Mouse (Mus musculus) monocyte, adult 2 months (primary cell): ENCODE measurements around the gene Nbl1.

Source experiments
- DNase-seq, 2 experiments: peaks; one replicate each; pipeline ENCODE4 v3.0.0; 2022; ENCODE audit warnings: low spot score in 2 of 2, low read depth in 1 of 2

The Nbl1 gene

DNA sequence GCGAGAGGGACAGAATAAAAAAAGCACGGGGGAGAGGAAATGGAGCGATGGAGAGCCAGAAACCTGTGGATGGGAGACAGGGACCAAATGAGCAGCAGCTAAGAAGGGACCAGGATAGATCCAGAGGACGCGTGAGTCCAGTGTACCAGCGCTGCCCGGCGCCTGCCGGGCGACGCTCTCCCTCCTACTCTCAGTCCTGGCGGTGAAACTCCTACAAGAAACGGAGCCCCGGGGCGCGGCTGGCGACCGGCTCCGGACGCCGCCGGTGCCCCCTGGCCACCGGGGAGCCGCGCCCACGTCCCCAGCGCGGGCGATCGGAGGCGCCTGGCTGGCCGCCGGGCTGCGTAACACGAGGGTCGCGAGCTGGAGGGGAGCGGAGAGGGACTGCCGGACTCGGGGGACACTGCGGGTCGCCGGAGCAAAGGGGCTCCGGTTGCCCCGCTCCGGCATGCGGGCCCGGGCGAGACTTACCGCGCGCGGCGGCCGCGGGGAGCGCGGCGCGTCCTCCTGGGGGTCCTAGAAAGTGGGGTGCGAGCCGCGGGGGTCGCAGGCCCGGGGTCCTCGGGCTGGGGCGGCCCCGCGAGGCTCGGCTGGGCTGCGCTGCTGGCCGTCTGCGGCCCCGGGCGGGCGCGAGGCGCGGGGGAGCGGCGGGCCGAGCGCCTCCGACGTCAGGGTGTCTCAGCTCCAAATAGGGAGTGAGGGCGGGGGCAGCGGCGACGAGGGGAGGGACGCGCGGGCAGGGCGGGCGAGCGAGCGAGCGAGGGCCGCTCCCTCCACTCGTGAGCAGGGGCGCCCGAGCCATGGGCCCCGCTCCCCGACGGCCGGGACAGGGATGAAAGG, at the start of gene Nbl1:
Gene Nbl1, minus strand, starts transcription at position 638 of the 840 bp plus-strand sequence.
- DNase-seq: no peak

DNA sequence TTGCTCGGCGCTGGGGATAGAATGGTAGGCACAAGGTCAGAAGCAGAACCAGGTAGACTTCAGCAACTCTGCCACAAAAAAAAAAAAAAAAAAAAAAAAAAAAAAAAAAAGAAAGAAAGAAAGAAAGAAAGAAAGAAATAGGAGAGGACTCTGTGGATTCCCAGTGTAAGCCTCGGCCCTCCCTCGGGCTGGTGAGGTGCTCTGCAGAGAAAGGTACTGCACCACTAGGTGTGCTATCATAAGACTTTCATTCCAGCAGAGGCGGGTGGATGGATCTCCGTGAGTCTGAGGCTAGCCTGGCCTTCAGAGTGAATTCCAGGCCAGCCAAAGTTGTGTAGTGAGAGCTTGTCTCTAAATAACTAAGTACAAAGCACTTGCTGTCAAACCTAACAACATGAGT, 49.0 kb upstream of the Nbl1 start:
- DNase-seq: no peak

DNA sequence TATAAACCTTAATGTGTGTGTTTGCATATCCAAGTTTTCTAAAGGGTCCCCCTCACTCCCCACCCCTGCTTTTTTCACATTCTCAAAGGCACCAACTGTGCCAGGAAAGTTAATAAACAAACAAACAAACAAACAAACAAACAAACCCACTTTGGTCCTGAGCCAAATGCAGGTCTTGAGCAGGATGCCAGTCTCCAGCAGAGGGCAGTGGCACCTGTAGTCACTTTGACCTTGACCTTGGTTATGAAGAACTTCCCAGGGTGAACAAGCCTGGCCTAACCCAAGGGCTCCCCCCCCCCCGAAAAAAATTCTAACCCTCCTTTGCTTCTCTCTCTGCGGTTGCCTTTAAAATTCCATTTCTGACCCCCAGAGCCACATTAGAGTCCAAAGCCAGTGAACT, 47.5 kb upstream of the Nbl1 start:
- DNase-seq: no peak

DNA sequence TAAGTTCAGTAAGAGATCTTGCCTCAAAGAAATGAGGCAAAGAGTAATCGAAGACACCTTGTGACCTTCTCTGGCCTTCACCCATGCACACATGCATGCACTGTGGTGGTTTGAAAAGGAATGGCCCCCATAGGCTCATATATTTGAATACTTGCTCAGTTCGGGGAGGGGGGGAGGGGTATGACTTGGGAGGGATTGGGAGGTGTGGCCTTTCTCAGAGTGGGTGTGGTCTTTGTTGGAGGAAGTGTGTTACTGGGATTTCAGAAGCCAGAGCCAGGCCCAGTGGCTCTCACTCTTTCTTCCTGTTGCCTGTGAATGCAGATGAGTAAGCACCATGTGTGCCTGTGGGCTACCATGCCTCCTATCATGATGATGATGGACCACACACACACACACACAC, 43.2 kb upstream of the Nbl1 start:
- no peak for DNase-seq

DNA sequence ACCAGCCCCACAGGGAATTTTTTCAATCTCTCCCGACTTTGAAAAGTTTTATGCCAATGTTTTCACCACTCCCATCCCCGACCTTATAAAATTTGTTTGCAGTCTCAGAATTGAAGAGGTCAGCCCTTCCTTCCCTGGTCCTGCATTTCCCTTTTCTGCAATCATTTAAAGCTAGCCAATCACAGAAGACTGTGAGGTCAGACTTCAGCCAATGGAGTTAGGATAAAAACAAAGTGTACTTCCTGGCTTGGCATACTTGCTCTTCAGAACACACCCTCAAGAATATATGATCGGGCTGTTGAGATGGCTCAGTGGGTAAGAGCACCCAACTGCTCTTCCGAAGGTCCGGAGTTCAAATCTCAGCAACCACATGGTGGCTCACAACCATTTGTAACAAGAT, 40.3 kb upstream of the Nbl1 start:
- no peak for DNase-seq

DNA sequence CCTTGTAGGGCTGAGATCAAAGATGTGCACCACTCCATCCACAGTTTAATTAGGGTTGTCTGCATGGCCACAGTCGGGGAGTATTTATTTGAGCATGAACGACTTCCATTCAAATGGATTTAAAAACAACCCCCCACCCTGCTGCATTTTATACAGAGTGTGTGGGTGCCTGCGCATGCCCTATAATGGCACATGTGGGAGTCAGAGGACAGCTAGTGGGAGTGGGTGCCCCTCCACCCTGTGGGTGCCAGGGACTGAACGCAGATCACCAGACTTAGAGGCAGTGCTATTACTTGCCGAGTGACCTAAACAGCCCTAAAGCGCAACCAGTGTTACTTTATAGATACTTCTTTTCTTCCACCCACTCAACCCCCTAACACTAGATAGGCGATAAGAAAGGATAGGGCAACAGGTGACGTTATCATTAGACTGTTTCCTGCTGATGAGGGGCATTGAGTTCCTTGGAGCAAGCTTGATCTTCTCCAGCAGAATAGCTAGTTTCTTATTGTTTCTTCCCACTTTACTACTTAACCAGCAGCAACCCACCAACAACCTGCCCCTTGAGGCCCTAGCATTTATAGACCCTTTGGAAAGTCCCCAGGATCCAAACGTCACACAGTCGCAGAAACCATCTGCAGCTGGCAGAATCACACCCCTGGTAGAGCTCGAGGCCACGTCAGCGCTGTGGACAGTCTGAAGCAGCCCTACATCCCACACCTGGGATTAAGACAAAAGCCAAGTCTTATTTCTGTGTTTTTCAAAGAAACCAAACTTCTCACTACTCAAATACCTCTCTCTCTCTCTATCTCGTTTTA, 39.3 kb upstream of the Nbl1 start:
- no peak for DNase-seq

DNA sequence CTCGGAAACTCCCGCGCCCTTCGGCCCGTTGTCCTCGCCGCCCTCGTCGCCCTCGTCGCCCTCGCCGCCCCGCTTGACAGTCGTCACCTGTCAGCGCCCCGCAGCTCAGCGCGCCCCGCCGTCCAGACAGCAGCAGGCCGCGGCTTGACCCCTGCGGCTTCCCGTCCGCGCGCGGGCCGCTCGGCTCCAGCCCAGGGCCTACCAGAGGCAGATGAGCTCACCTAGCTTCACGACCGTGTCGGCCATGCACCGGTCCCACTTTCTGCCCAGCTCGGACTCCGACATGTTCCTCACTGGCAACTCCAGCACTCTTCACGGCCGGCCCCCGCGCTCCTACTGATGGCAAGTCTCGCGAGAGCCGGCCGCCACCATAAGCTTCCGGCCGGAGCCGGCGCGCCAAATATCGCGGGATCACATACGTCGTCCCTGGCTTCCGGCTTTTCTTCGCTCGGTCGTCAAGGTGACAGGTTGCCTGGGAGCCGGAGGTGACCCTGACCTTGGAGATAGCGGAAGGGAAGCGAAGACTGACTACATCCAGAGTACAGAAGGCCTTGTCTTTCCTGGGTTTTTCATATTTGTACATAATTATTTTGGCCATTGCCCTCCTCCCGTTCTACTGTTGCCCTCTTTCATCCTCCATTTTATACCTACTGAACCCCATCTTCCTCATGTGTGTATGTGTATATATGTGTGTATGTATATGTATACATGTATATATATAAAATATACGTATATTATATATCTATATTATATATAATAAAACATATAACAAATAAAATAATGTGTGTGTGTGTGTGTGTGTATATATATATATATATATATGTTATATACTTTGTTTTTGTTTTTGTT, 38.1 kb upstream of the Nbl1 start, which contains the start of gene Minos1:
Gene Minos1, minus strand, starts transcription at position 413 of the 849 bp plus-strand sequence.
- DNase-seq: peak; percentile 91 to 94

DNA sequence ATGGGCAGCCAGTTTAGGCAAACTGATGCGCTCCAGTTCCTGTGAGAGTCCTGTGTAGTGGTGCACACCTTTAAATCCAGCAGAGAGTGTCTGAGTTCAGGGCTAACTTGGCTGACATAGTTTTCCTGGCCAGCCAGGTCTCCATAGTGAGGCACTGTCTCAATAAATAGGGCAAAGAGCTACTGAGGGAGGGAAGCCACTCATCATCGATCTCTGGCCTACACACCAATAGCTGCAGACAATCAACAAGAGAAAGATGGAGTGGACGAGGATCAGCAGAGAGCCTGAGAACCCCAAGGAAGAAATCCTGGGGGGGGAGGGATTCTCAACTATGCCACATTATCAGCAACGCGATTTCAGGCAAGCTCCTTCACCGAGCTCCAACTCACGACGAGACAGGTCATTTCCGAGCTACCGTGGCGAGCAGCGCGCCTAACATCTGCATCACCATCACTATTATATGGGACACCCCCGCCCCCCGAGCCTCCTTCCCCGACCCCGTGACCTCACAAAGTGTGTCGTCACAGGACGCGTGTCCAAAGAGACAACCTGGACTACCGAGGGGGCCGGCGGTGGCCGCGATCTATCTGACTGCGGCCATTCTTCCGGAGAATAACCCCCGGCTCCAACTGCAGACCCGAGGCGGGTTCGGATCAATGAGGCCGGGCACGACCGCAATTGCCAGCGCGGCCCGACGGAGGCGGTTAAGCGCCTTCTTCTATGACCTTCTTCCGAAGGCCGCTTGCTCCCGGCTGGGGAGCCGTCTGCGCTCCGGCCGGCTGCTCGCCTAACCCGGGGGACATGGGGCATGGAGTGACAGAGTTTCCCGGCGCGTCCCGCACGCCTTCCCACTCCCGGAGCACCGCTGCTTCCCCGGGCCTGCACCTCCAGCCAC, 37.3 kb upstream of the Nbl1 start:
- peak in 1 of 2 experiments; percentile 22 for DNase-seq

DNA sequence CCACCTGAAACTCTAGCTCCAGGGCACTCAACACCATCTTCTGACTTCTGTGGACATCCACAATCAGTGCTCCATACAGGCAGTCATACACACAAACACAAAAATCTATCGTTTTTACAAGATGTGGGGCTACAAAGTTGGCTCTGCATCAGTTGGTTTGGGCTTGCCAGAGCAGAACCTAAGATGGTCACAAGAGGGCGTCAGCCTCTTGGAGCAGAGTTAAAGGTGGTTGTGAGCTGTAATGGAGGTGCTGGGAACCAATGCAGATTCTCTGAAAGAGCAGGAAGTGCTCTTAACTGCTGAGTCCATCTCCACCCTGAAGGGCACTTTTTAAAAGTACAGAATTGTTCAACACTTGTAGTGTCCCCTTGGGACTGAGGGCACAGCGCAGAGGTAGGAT, 33.7 kb upstream of the Nbl1 start:
- no peak for DNase-seq

DNA sequence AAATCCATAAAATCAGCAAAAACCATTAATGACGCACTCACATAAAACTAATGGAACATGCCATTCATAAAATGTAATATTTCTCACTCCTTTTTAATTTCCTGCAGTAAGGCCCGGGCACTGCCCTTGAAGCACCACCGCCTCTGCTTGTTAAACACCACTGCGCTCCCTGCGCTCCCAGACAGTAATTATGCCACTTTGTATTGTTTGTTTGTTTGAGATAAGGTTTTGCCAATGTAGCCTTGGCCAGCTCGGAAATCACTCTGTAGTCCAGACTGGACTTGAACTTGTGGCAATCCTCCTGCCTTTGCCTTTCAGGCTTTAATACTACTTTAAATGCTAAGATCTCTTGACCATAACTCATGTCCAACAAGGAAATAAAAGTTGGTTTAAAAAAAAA, 32.1 kb upstream of the Nbl1 start:
- DNase-seq: no peak

DNA sequence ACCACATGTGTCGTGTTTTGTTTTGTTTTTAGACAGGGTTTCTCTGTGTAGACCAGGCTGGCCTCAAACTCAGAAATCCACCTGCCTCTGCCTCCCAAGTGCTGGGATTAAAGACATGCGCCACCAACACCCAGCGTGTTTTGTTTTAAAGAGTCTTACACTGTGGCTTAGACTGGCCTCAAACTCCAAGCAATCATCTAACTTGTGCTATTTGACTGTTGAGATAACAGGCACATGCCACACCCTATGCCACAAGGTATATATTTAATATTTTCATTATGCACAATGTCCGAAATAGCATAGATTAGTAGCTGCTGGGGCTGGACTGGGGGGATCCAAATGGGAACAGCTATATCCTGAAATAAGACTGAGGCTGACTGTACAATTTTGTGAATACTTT, 29.8 kb upstream of the Nbl1 start:
- DNase-seq: no peak

DNA sequence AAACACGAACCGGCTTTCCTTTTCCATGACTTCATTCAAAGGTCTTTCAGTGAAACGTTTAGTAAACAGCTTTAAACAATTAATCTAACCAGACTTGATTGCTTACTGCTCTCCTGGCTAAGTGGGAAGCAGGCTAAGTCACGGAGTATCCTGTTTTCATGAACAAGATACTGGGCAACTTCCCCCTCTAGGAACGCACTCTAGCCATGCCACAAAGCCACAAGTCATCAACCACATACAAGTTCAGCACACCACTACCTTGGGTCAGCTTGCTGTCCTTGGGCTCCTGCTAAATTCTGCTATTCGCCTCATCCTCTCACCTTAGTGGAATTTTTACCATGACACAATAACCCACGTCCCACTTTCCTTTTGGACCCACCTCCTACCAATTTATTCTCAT, 28.2 kb upstream of the Nbl1 start:
- DNase-seq: no peak

DNA sequence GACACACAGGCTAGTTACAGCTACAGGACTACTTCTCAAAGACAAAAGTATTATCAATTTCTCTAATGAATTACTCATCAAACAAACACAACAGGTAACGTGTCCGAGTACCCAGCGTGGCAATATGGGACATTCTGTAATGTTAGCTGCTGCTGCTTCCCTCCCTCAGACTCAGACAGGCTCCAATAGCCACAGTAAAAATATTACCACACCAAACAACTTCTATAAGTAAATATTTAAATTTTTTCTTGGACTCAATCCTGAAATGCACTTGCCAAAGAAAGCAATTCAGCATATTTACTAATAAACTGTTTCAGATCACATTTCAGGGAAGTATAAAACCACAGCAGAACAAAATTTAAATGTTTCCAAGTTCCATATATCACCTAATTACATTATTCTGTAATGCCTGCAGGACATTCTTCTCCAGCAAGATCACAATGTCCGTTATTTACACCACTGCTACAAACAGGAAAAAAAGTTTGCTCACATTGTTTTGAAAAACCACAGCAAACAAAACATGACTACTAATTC, 27.6 kb upstream of the Nbl1 start:
- no peak for DNase-seq

DNA sequence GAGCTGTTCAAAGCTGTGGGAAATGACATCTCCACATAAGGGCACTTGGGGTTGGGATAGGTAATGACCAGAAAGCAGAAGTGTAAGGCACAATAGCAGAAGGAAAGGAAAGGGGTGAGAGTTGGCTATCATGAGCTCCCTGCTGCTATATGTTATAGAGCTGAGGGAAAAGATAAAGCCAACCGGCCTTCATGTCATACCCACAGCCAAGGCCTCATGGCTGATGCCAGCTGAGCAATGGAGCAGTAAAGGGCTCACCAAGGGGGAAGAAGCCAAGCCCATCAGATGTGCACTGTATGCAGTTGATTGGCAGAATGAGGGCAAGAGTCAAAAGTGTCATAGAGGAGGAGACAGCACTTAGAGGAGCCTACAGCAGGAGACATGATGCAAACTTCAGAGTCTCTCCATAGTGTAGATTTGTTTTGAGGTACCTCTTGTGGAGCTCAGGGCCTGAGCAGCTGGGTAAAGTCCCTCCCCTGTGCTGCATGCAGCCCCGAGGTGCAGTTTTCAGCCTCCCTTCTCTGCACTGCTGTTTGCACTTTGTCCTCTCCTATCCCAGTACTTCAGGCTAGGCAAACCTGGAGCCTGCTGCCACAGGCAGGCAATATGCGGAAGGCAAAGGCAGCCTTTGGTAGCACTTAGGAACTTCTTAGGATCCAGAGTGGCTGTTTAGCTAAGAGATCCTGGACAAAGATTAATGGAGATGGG, 23.7 kb upstream of the Nbl1 start:
- no peak for DNase-seq

DNA sequence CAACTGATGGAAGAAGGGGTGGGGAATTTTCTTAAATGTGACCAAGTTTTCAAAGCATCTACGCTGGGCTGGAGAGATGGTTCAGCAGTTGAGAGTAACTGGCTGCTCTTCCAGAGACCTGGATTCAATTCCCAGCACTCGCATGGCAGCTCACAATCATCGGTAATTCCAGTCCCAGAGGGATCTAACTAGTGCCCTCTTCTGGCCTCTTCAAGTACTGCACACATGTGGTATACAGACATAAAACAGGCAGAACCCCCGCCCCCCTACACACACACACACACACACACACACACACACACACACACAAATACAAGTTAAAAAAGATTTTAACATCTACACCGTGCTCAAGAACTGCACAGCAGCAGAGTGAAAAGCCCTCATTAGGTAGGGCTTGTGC, 22.9 kb upstream of the Nbl1 start:
- DNase-seq: no peak

DNA sequence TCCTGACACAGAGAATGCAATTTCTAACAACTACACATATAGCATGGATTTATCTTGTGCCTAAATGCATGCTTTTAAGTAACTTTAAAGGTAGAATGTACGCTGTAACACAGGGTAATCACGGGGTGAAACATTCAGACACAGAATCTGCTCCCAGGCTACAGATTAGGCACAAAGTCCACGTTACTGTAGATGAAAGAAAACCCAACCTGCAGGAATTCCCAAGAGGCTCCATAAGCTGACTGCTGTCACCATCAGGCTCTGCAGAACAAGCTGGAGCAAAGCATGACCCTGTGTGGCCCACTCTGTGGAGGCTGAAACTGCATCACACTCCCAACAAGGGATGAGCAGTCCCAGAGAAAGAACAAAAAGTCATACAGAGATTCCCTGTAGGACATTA, 19.7 kb upstream of the Nbl1 start:
- DNase-seq: no peak

DNA sequence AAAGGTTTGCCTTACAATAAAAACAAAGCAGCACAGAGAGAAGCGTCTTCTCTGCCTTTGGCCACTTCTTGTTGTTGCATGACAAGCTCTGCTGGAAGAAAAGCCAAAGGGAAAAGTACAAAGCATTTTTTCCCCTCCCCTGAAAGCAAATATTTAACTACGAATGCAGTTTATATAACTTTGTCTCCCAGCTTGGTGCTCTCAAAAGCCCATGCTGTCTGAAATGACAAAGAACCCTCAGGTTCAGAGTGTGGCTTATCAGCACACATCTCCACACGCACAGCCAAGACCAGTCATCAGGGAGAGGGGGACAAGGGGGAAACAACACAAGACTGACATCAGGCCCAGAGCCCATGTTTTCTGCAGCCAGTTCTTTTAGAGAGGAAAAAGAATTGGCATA, 18.6 kb upstream of the Nbl1 start:
- no peak for DNase-seq

DNA sequence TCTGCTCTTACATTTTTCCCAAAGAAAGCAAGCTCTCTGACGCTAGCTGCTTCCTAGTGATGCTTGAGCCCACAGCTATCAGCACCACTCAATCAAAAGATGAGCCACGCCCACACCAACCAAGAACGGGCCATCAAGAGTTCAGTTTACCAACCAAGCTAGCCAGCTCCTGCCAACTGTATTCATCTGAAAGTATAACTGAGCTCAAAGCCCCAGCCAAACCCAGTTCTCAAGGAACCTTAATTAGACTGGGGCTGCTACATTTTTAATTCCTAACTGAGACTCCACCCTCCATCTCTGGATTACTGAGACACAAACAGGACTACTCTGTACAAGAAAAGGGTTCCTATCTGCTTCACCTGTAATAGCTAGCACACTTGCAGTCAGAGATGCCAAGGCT, 18.1 kb upstream of the Nbl1 start:
- no peak for DNase-seq

DNA sequence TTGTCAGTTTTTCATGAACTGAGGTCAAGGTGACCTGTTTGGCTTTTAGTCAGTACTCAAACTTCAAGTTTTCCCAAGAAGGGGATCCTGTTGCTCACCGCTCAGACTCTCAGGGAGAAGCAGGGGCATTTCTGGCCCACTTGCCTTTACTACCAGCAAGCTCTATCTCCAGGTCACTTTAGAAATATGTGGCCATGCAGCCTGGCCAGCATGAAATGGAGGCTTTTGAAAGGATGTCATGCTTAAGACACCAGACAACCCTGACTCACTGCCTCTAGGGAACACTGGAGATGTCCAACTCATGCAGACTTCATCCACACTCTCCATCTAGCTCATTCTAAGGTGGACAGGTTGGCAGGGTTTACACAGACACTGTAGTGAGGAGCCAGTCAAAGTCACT, 12.7 kb upstream of the Nbl1 start:
- DNase-seq: no peak

DNA sequence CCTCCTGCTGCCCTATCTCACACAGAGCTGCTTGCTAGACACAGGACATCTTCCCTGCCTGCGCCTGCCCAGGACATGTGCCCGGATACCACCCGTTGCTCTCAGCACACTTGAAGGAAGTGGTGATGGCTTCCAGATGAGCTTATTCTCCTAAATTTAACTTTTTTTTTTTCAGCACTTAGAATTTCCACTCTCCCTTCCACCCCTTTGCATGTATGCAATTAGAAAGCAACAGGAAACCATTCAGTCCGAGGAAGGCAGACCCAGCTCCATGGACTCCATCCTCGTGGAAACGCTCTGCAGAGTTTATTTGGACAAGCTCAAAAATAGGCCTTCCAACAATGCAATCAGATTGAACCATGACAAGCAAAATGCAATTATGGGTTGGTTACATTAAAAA, 8.8 kb upstream of the Nbl1 start:
- no peak for DNase-seq
